Comparison of ENCODE assay signal across 9 mouse cellular contexts in the genomic region with DNA sequence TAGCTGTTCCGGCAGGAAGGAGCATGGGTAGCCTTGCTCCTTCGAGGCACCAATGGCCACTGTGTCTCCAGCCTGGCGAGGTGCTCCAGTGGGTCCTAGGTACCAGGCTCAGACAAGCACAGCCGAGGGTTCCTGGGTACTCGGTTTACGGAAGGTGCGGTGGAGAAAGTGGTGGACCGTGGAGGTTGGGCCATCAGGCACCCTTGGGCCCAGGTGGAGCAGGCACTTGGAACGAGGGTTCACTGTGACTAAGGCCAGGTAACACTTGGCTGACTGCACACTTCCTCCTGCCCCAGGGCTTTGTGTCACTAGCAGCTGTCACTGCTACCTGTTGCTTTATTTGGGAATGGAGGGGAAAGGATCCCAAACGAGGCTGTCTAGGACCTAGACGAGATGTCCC. TPM values are rescaled to one million over a fixed set of nuclear protein-coding genes. Genes with fewer than 3 reads are reported as not detected.
A peak's percentile ranks its signal among the peaks of the same experiment; 100 is the strongest.
DNase-seq lines count a peak whose midpoint lies in the region; ATAC-seq and TF ChIP-seq lines count a peak whose summit lies in the region.
"Had no signal": no experiment of that assay in that cellular context is flagged by ENCODE, and none has a peak within 500 bp of the region (broad histone marks: within the 10 kb centered on the region; RNA-seq: fewer than 3 reads in every experiment).

No protein-coding gene starts in this region.

- no peaks in the 10 kb centered on the region for H3K36me3 ChIP-seq in embryonic facial prominence, embryonic 15.5 days
- H3K36me3 ChIP-seq in liver, embryonic 11.5 days (ENCODE audit: control insufficient read depth, insufficient read depth, low read length): no peaks in the 10 kb centered on the region
- H3K36me3 ChIP-seq in small intestine, adult 2 months (ENCODE audit: control insufficient read depth, insufficient read depth, low read length): peaks cover 17% of the 10 kb centered on the region
- H3K36me3 ChIP-seq: hindbrain, embryonic 13.5 days had no signal

- peak overlapping the region; percentile 22; the same call in 1 of the 2 replicates for H3K27ac ChIP-seq in embryonic facial prominence, embryonic 15.5 days (replicated peaks)
- peak overlapping the region; percentile 54; the same call in 1 of the 2 replicates for H3K27ac ChIP-seq in liver, embryonic 11.5 days (ENCODE audit: low read depth, low read length)
- H3K27ac ChIP-seq in small intestine, adult 2 months (ENCODE audit: insufficient read depth, low read depth, low read length): peak overlapping the region; percentile 85
- H3K27ac ChIP-seq: hindbrain, embryonic 13.5 days had no signal

- H3K9me3 ChIP-seq in embryonic facial prominence, embryonic 15.5 days (replicated peaks): no peaks in the 10 kb centered on the region
- H3K9me3 ChIP-seq in liver, embryonic 11.5 days (ENCODE audit: control insufficient read depth, low read length): no peaks in the 10 kb centered on the region
- H3K9me3 ChIP-seq: hindbrain, embryonic 13.5 days had no signal

- H3K4me1 ChIP-seq in embryonic facial prominence, embryonic 15.5 days: peaks cover 29% of the 10 kb centered on the region
- H3K4me1 ChIP-seq in liver, embryonic 11.5 days (replicated peaks; ENCODE audit: control insufficient read depth, insufficient read depth, low read length): peaks cover 10% of the 10 kb centered on the region; the same call in 1 of the 2 replicates
- H3K4me1 ChIP-seq in small intestine, adult 2 months (ENCODE audit: control insufficient read depth, insufficient read depth, insufficient read length, low read length): peaks cover 56% of the 10 kb centered on the region

- no peak overlapping the region for H3K9ac ChIP-seq in embryonic facial prominence, embryonic 15.5 days
- H3K9ac ChIP-seq in liver, embryonic 11.5 days (ENCODE audit: low read depth, low read length): peak overlapping the region; percentile 45
- H3K9ac ChIP-seq: hindbrain, embryonic 13.5 days had no signal

- no peak for TF ChIP-seq CTCF in small intestine, adult 2 months (IDR thresholded peaks at IDR 0.05; ENCODE audit: extremely low read depth, insufficient read length, insufficient replicate concordance, low read depth, low read length)

- no peak for TF ChIP-seq POLR2A in small intestine, adult 2 months (IDR thresholded peaks at IDR 0.05; ENCODE audit: low read depth, low read length)

- peak; percentile 61 for DNase-seq in kidney, adult 18-20 months
- no peak for DNase-seq in kidney, adult 11 months
- DNase-seq in liver, embryonic 11.5 days (ENCODE audit: low spot score): no peak
- no peak for DNase-seq in urinary bladder, postnatal 10 days (ENCODE audit: low spot score)
- DNase-seq in left cerebral cortex, adult 11 months (ENCODE audit: low spot score): no peak
- no peak for DNase-seq in urinary bladder, postnatal 36 days (ENCODE audit: low spot score in 2 of 2)

- 63% methylated on average over 11 of the region's 11 CpGs for WGBS in embryonic facial prominence, embryonic 15.5 days
- WGBS in liver, embryonic 11.5 days: 65% methylated on average over 11 of the region's 11 CpGs
- 35% methylated on average over 11 of the region's 11 CpGs for WGBS in small intestine, adult 2 months

- H3K4me3 ChIP-seq in embryonic facial prominence, embryonic 15.5 days (replicated peaks): 0 out of 2 replicates have a peak overlapping the region, but pooled peaks have one; percentile 11
- peak overlapping the region; percentile 50 for H3K4me3 ChIP-seq in liver, embryonic 11.5 days (ENCODE audit: low read depth, low read length)
- H3K4me3 ChIP-seq in small intestine, adult 2 months (ENCODE audit: low read depth, low read length): peak overlapping the region; percentile 83
- H3K4me3 ChIP-seq: hindbrain, embryonic 13.5 days had no signal

- ATAC-seq in embryonic facial prominence, embryonic 15.5 days (ENCODE audit: insufficient number of reproducible peaks, low FRiP score, low TSS enrichment, low read depth): no peak
- ATAC-seq in liver, embryonic 11.5 days (replicated peaks; ENCODE audit: low FRiP score): no peak

- H3K27me3 ChIP-seq in embryonic facial prominence, embryonic 15.5 days: no peaks in the 10 kb centered on the region
- no peaks in the 10 kb centered on the region; the same call in 1 of the 2 replicates for H3K27me3 ChIP-seq in liver, embryonic 11.5 days (replicated peaks; ENCODE audit: control insufficient read depth, insufficient read depth, low read length)
- no peaks in the 10 kb centered on the region for H3K27me3 ChIP-seq in small intestine, adult 2 months (ENCODE audit: control insufficient read depth, insufficient read depth, low read length)

- H3K4me2 ChIP-seq in embryonic facial prominence, embryonic 15.5 days (replicated peaks): peak overlapping the region; percentile 21; the same call in 1 of the 2 replicates
- peak overlapping the region; percentile 57 for H3K4me2 ChIP-seq in liver, embryonic 11.5 days
- H3K4me2 ChIP-seq: hindbrain, embryonic 13.5 days had no signal

RNA-seq across cellular contexts. Expression of a gene that starts 3.6 kb away (rescaled TPM):
- polyA plus RNA-seq in embryonic facial prominence, embryonic 15.5 days (2015; fragmentation: Nextera tagmentation; extraction: Ambion mirVana): 2.1 and 3.0 TPM in 2 replicates
- polyA plus RNA-seq in liver, embryonic 11.5 days (2014; fragmentation: Nextera tagmentation; extraction: Ambion mirVana): 15.6 and 17.9 TPM in 2 replicates
- 78.7 and 306 TPM in 2 replicates for polyA plus RNA-seq in small intestine, adult 2 months (2012; rRNA removed)

RNA-seq across cellular contexts. Expression of a gene that starts 9.0 kb away (rescaled TPM):
- polyA plus RNA-seq in embryonic facial prominence, embryonic 15.5 days (2015; fragmentation: Nextera tagmentation; extraction: Ambion mirVana): 2.5 and 4.7 TPM in 2 replicates
- polyA plus RNA-seq in liver, embryonic 11.5 days (2014; fragmentation: Nextera tagmentation; extraction: Ambion mirVana): 0.95 and 1.1 TPM in 2 replicates
- 0.44 and 0.72 TPM in 2 replicates for polyA plus RNA-seq in small intestine, adult 2 months (2012; rRNA removed)

RNA-seq across cellular contexts. Expression of a gene that starts 42.8 kb away (rescaled TPM):
- 15.3 and 15.5 TPM in 2 replicates for polyA plus RNA-seq in embryonic facial prominence, embryonic 15.5 days (2015; fragmentation: Nextera tagmentation; extraction: Ambion mirVana)
- 13.7 and 15.0 TPM in 2 replicates for polyA plus RNA-seq in liver, embryonic 11.5 days (2014; fragmentation: Nextera tagmentation; extraction: Ambion mirVana)
- polyA plus RNA-seq in small intestine, adult 2 months (2012; rRNA removed): 29.0 and 49.6 TPM in 2 replicates

Comparison
In these comparisons a context has a peak if more than half of its experiments do, and no peak if none do; other contexts are left out.
1. H3K27ac ChIP-seq: peak in every context shown above with its lines; median percentile 85 in small intestine, adult 2 months; 54 in liver, embryonic 11.5 days; 22 in embryonic facial prominence, embryonic 15.5 days.
2. H3K4me3 ChIP-seq: peak in every context shown above with its lines; median percentile 83 in small intestine, adult 2 months; 50 in liver, embryonic 11.5 days; 11 in embryonic facial prominence, embryonic 15.5 days.